Mouse (Mus musculus): ENCODE measurements at regions not wholly inside any gene's neighbourhood (a gene's known extent, or its start where the extent isn't known, plus 50 kb on each side); places are given as distances from the start of the nearest gene placed in this dataset.

DNA sequence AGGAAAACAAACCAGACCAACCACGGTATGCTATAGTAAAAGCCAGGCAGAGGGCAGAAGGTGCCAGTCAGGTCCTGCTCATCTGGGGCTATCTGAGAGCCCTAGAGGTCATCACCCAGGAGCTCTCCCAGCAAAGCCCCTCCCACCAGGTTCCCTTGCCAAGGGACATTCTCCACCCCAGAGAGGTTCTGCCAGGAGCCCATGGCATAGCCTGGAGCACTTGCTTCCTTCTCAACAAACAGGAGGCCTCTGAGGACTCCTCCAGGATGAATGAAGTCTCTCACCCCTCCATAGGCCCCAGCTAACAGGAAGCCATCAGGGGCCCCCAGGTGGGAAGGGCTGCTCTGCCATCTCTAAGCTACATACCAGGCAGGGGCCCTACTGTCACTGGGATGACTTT, 70.0 kb downstream of the Zfp36l2 start:
- Histone ChIP-seq H3K4me3 (replicated peaks; ENCODE audit: low read length) (no peak overlapping the region), H3K9me3 (replicated peaks; ENCODE audit: control insufficient read depth, low read length) (no peaks in the 10 kb centered on the region), H3K4me1 (ENCODE audit: control insufficient read depth, insufficient read depth, low read length) (peaks cover 18% of the 10 kb centered on the region), H3K27me3 (ENCODE audit: control insufficient read depth, insufficient read depth, low read length) (no peaks in the 10 kb centered on the region), H3K27ac (ENCODE audit: low read length) (peak overlapping the region; percentile 47; the same call in 1 of the 2 replicates), H3K36me3 (ENCODE audit: control insufficient read depth, insufficient read depth, low read length) (no peaks in the 10 kb centered on the region), H3K9ac (ENCODE audit: low read length) (no peak overlapping the region), H3K4me2 (ENCODE audit: low read depth, low read length) (no peak overlapping the region)
- WGBS: 58% methylated on average over 1 of the region's 1 CpGs
- ATAC-seq (ENCODE audit: insufficient read depth, low FRiP score): no peak

DNA sequence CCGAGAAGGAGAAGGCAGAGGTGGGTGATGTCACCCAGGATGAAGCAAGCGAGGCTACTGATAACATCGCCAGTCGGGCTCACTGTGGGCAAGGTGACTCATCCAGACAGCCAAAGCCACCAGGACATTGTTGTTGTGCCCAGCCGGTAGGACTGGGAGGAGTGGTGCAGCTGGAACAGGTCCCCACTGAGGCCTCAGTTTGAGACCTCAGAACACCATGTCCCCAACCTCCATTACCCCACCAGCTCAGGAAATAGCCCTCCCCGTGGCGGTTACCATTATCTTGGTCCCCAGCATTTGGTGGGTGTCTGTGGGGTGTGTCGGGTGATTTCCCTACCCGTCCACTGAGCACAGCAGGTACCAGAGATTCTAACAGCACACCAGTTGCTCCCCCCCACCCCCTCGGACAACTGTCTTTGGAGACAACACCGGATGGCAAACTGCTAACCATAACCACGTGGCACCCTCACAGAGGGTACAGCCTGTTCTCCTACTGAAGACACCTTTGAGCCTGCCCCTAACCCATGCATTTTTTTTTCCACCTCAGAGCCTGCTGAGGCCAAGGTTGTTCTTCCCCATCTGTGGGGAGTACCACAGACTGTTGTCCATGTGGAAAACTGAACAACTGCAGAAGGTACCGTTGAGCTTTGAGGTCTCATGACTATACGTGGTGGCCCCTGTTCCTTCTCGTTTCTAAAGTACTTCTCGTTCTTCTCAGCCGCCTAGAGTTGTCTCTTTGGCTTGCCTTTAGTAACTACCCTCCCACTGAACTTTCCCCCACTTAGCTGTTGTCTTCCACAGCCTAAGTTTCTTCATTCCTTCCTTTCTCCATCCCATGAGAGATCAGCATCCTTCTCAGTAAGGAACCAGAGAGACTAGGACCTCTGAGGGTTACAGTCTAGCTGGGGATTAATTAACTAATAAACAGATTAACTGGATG, 71.1 kb downstream of the Zfp36l2 start:
- Histone ChIP-seq H3K9me3 (replicated peaks; ENCODE audit: control insufficient read depth, low read length) (no peaks in the 10 kb centered on the region), H3K4me2 (ENCODE audit: low read depth, low read length) (no peak overlapping the region), H3K9ac (ENCODE audit: low read length) (0 out of 2 replicates have a peak overlapping the region, but pooled peaks have one; percentile 13), H3K27ac (ENCODE audit: low read length) (peak overlapping the region; percentile 47), H3K4me3 (replicated peaks; ENCODE audit: low read length) (no peak overlapping the region), H3K4me1 (ENCODE audit: control insufficient read depth, insufficient read depth, low read length) (peaks cover 29% of the 10 kb centered on the region), H3K36me3 (ENCODE audit: control insufficient read depth, insufficient read depth, low read length) (no peaks in the 10 kb centered on the region), H3K27me3 (ENCODE audit: control insufficient read depth, insufficient read depth, low read length) (no peaks in the 10 kb centered on the region)
- ATAC-seq (ENCODE audit: insufficient read depth, low FRiP score): no peak
- 74% methylated on average over 17 of the region's 17 CpGs for WGBS

DNA sequence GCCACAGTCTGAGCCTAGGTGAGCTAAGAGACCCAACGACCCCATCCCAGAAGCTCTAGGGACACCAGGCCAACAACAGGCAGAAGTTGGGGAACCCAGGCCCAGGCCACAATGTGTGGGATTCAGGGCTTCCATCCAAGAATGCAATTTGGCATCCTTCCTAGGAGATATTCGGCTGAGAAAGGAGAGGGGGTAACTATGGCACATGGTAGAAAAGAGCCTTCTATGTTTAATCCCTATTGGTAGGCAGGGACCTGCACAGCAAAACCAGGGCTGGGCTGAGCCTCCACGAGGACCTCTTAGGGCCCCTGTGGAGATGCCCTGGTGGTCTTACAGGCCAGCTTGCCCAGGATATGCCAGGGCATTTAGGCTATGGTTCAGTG, 71.8 kb downstream of the Zfp36l2 start:
- no peak overlapping the region for H3K4me2 ChIP-seq (ENCODE audit: low read depth, low read length)
- H3K27ac ChIP-seq (ENCODE audit: low read length): peak overlapping the region; percentile 34; the same call in 1 of the 2 replicates
- no peak overlapping the region for H3K9ac ChIP-seq (ENCODE audit: low read length)
- H3K4me1 ChIP-seq (ENCODE audit: control insufficient read depth, insufficient read depth, low read length): peaks cover 29% of the 10 kb centered on the region
- H3K27me3 ChIP-seq (ENCODE audit: control insufficient read depth, insufficient read depth, low read length): no peaks in the 10 kb centered on the region
- no peaks in the 10 kb centered on the region for H3K36me3 ChIP-seq (ENCODE audit: control insufficient read depth, insufficient read depth, low read length)
- no peak for ATAC-seq (ENCODE audit: insufficient read depth, low FRiP score)
- 62% methylated on average over 3 of the region's 3 CpGs for WGBS
- H3K4me3 ChIP-seq (replicated peaks; ENCODE audit: low read length): no peak overlapping the region
- no peaks in the 10 kb centered on the region for H3K9me3 ChIP-seq (replicated peaks; ENCODE audit: control insufficient read depth, low read length)

DNA sequence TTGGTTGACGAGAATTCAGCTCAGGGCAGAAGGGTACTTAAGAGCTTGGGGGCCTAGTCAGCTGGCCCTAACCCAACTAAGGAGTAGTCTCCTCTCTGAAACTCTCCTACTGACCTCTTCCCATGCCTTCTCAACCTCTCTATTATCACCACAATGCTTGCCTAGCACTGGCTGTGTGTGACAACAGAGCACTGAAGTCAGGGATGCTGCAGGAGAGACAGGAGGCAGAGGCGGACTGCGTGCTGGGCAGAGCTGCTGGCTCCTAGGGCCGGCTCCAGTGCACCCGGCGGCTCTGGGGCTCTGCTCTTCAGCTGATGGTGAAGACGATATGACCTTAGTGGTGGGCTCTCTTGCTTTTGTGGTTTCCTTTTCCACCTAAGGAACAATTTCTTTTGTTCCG, 72.6 kb downstream of the Zfp36l2 start:
- peaks cover 29% of the 10 kb centered on the region for H3K4me1 ChIP-seq (ENCODE audit: control insufficient read depth, insufficient read depth, low read length)
- no peak overlapping the region for H3K9ac ChIP-seq (ENCODE audit: low read length)
- H3K27me3 ChIP-seq (ENCODE audit: control insufficient read depth, insufficient read depth, low read length): no peaks in the 10 kb centered on the region
- no peaks in the 10 kb centered on the region for H3K36me3 ChIP-seq (ENCODE audit: control insufficient read depth, insufficient read depth, low read length)
- ATAC-seq (ENCODE audit: insufficient read depth, low FRiP score): no peak
- H3K4me2 ChIP-seq (ENCODE audit: low read depth, low read length): no peak overlapping the region
- 84% methylated on average over 8 of the region's 8 CpGs for WGBS
- H3K9me3 ChIP-seq (replicated peaks; ENCODE audit: control insufficient read depth, low read length): no peaks in the 10 kb centered on the region
- no peak overlapping the region for H3K27ac ChIP-seq (ENCODE audit: low read length)
- H3K4me3 ChIP-seq (replicated peaks; ENCODE audit: low read length): no peak overlapping the region

DNA sequence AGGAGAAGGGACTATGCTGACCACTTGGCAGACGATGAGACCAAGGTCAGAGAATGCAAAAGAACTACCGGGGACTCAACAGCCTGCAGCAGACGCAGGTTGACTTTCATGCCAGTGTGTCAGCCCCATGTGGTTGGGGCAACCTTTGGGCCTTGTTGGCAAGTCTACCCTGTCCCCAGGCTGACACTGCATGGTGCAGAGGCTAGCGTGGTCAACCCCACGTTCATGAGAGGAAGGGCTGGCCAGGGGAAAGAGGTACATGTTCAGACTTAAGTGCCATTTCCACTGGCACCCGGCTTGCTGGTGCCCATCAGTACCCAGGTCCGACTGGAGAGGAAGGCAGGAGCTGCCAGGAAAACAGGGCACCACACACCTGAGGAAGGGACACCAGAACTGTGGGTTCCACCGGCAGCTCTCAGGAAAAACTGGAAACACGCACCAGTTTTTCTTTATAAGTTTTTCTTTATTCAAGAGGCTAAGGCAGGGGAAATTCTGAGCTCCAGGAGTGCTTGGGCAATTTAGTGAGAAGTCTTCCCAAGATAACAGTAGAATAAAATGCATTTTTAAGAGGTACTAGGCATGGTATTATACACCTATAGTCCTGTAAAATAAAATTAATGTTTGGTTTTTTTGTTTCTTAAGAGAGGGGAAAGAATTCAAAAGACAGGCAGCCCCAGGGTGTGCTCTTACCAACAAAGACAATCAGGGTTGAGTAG, 73.3 kb downstream of the Zfp36l2 start:
- 70% methylated on average over 9 of the region's 9 CpGs for WGBS

DNA sequence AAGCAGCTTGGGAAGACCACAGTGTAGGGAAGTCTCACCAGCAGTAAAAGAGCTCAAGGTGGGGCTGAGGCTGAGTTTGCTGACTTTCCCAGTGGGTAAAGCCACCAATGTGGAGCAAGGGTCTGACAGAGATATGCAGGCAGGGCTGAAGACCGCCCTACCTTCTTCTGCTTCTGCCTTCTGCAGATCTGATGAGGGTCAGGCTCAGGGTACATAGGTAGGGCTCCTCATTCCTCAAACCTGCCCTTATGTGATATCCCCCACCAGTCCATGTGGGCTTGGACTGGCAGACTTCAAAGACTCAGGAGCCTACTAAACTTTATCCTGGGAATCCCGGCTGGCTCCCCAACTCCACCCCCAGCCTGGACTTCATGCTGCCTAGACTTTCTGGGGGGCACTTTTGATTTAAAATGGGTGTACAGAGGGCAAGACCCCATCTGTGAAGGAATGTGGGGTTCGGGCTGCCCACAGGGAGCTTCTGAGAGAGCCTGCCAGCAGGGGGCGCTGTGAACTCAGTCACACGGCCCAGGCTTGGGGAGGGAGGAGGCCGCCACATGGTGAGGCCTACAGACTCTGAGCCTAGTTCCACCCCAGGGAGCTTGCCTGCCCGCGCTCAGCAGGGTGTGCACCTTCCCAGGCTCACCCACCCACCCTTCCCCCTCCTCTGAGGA, 74.0 kb downstream of the Zfp36l2 start:
- peak overlapping the region; percentile 63 for H3K9ac ChIP-seq (ENCODE audit: low read length)
- H3K4me2 ChIP-seq (ENCODE audit: low read depth, low read length): no peak overlapping the region
- 23% methylated on average over 8 of the region's 8 CpGs for WGBS
- H3K4me1 ChIP-seq (ENCODE audit: control insufficient read depth, insufficient read depth, low read length): peaks cover 29% of the 10 kb centered on the region
- H3K4me3 ChIP-seq (replicated peaks; ENCODE audit: low read length): no peak overlapping the region
- no peaks in the 10 kb centered on the region for H3K9me3 ChIP-seq (replicated peaks; ENCODE audit: control insufficient read depth, low read length)
- no peak overlapping the region for H3K27ac ChIP-seq (ENCODE audit: low read length)
- H3K36me3 ChIP-seq (ENCODE audit: control insufficient read depth, insufficient read depth, low read length): no peaks in the 10 kb centered on the region
- H3K27me3 ChIP-seq (ENCODE audit: control insufficient read depth, insufficient read depth, low read length): no peaks in the 10 kb centered on the region
- peak; percentile 65; the same call in 1 of the 2 replicates for ATAC-seq (ENCODE audit: insufficient read depth, low FRiP score)

More for the DNA sequence above, 73.3 kb downstream of the Zfp36l2 start:
- H3K4me2 ChIP-seq (ENCODE audit: low read depth, low read length): no peak overlapping the region
- H3K27me3 ChIP-seq (ENCODE audit: control insufficient read depth, insufficient read depth, low read length): no peaks in the 10 kb centered on the region
- no peak overlapping the region for H3K27ac ChIP-seq (ENCODE audit: low read length)
- H3K9me3 ChIP-seq (replicated peaks; ENCODE audit: control insufficient read depth, low read length): no peaks in the 10 kb centered on the region
- no peak overlapping the region for H3K4me3 ChIP-seq (replicated peaks; ENCODE audit: low read length)
- peak overlapping the region; percentile 63 for H3K9ac ChIP-seq (ENCODE audit: low read length)
- H3K36me3 ChIP-seq (ENCODE audit: control insufficient read depth, insufficient read depth, low read length): no peaks in the 10 kb centered on the region
- peaks cover 29% of the 10 kb centered on the region for H3K4me1 ChIP-seq (ENCODE audit: control insufficient read depth, insufficient read depth, low read length)
- no peak for ATAC-seq (ENCODE audit: insufficient read depth, low FRiP score)

DNA sequence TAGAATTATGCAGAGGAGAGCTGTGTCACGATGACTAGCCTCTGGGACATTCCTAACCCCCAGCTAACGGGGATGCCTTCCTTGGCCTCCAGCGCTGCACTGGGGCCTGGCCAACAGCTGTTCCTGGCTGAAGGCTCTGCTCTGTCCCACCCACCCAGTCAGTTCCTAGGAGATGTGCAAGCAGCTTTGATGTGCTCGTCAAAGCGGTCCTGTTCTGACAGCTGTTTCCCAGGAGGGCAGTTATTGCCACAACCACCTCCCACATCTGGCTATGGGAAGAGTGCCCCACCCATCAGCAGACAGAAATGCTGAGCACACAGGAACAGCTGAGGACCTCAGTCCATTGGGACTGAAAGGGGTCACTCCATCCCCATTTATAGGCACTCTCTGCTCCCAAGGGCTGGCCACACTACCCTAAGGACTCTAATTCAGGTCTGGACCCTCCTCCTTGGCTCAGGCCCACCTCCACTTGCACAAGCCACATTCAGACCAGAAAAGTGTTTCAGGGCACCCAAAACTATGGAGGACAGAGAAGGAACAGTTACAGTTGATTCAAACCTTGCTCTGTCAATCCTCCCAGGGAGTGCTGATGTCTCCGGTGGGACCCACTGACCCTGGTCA, 75.2 kb downstream of the Zfp36l2 start:
- ATAC-seq (ENCODE audit: insufficient read depth, low FRiP score): peak; percentile 63
- Histone ChIP-seq H3K36me3 (ENCODE audit: control insufficient read depth, insufficient read depth, low read length) (no peaks in the 10 kb centered on the region), H3K4me2 (ENCODE audit: low read depth, low read length) (no peak overlapping the region), H3K4me3 (replicated peaks; ENCODE audit: low read length) (no peak overlapping the region), H3K27ac (ENCODE audit: low read length) (peak overlapping the region; percentile 82), H3K9ac (ENCODE audit: low read length) (peak overlapping the region; percentile 52), H3K27me3 (ENCODE audit: control insufficient read depth, insufficient read depth, low read length) (no peaks in the 10 kb centered on the region), H3K9me3 (replicated peaks; ENCODE audit: control insufficient read depth, low read length) (no peaks in the 10 kb centered on the region), H3K4me1 (ENCODE audit: control insufficient read depth, insufficient read depth, low read length) (peaks cover 29% of the 10 kb centered on the region)
- WGBS: 33% methylated on average over 6 of the region's 6 CpGs

DNA sequence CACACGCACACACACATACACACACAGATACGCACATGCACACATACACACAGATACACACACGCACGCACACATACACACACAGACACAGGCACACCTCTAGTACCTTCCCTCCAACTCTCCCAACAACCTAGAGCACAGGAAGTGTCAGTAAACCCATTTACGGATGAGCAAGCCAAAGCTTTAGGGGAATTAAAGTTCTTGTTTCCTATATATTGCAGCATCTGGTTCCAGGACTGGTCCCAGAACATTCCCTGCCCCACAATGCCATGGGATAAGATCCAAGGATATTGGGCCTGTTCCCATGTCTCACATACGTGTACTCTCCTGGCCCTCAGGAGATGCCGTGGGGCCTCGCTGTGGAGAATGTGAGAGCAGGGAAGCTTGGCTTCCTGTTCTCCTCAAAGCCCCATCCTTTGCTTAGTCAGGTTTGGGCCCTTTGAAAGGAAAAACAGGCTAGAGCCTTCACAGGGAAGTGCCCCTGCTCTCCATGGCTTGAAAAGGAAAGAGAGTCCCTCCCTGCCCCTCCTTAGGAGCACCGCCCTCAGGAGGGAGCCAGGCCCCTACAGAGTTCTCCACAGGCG, 75.9 kb downstream of the Zfp36l2 start:
- Histone ChIP-seq H3K9me3 (replicated peaks; ENCODE audit: control insufficient read depth, low read length) (no peaks in the 10 kb centered on the region), H3K9ac (ENCODE audit: low read length) (peak overlapping the region; percentile 52), H3K4me1 (ENCODE audit: control insufficient read depth, insufficient read depth, low read length) (peaks cover 29% of the 10 kb centered on the region), H3K4me3 (replicated peaks; ENCODE audit: low read length) (no peak overlapping the region), H3K4me2 (ENCODE audit: low read depth, low read length) (no peak overlapping the region), H3K27ac (ENCODE audit: low read length) (peak overlapping the region; percentile 82), H3K27me3 (ENCODE audit: control insufficient read depth, insufficient read depth, low read length) (no peaks in the 10 kb centered on the region), H3K36me3 (ENCODE audit: control insufficient read depth, insufficient read depth, low read length) (no peaks in the 10 kb centered on the region)
- no peak; the same call in 1 of the 2 replicates for ATAC-seq (ENCODE audit: insufficient read depth, low FRiP score)
- WGBS: 72% methylated on average over 10 of the region's 10 CpGs
